In genomic region chr8:11311681-11312348, GRCm38 (mm10) we compare ENCODE assay signal across 8 mouse cellular contexts. TPM values are rescaled to one million over a fixed set of nuclear protein-coding genes. Genes with fewer than 3 reads are reported as not detected.
A peak's percentile ranks its signal among the peaks of the same experiment; 100 is the strongest.
DNase-seq lines count a peak whose midpoint lies in the region; ATAC-seq and TF ChIP-seq lines count a peak whose summit lies in the region.

No protein-coding gene starts in this region.

- peaks cover 35% of the 10 kb centered on the region for H3K27me3 ChIP-seq in erythroblast, embryonic 14.5 days (ENCODE audit: control insufficient read depth)
- peaks cover 69% of the 10 kb centered on the region for H3K27me3 ChIP-seq in embryonic facial prominence, embryonic 10.5 days (replicated peaks; ENCODE audit: low read depth, poor library complexity, severe bottlenecking)
- H3K27me3 ChIP-seq in heart, adult 2 months (ENCODE audit: control insufficient read depth, insufficient read depth, low read length), result no peaks in the 10 kb centered on the region

- peak; percentile 84 for TF ChIP-seq EP300 in heart, adult 2 months (IDR thresholded peaks at IDR 0.05; ENCODE audit: insufficient read depth, low read depth, low read length)

- H3K79me2 ChIP-seq in heart, adult 2 months (replicated peaks; ENCODE audit: control insufficient read depth, insufficient read depth, low read length), result peaks cover 9% of the 10 kb centered on the region

- H3K36me3 ChIP-seq in erythroblast, embryonic 14.5 days (ENCODE audit: control insufficient read depth), result no peaks in the 10 kb centered on the region
- H3K36me3 ChIP-seq in embryonic facial prominence, embryonic 10.5 days (replicated peaks), result peaks cover 30% of the 10 kb centered on the region
- H3K36me3 ChIP-seq in heart, adult 2 months (ENCODE audit: control insufficient read depth, insufficient read depth, low read length), result peaks cover 12% of the 10 kb centered on the region

- H3K4me1 ChIP-seq in erythroblast, embryonic 14.5 days (ENCODE audit: control insufficient read depth), result no peaks in the 10 kb centered on the region
- peaks cover 95% of the 10 kb centered on the region for H3K4me1 ChIP-seq in embryonic facial prominence, embryonic 10.5 days
- H3K4me1 ChIP-seq in heart, adult 2 months (ENCODE audit: control insufficient read depth, insufficient read depth, low read length), result peaks cover 34% of the 10 kb centered on the region

- intact Hi-C loops in heart, adult 2 months (cut with DNase I), result loop anchor here (2.0 kb wide), 4 partner anchors 25 to 81 kb away; no protein-coding TSS in a partner anchor

- no peaks in the 10 kb centered on the region for H3K9me3 ChIP-seq in erythroblast, embryonic 14.5 days (ENCODE audit: control insufficient read depth, low read length)
- H3K9me3 ChIP-seq in embryonic facial prominence, embryonic 10.5 days, result no peaks in the 10 kb centered on the region

- no peak for ATAC-seq in erythroblast, adult 5-6 weeks (replicated peaks; ENCODE audit: low FRiP score, poor library complexity, severe bottlenecking)

- peak; percentile 58 for TF ChIP-seq POLR2A in heart, adult 2 months (IDR thresholded peaks at IDR 0.05; ENCODE audit: insufficient read depth, low read depth, low read length)

- peak overlapping the region; percentile 97 for H3K27ac ChIP-seq in embryonic facial prominence, embryonic 10.5 days (replicated peaks)
- peak overlapping the region; percentile 100 for H3K27ac ChIP-seq in heart, adult 2 months

- WGBS in embryonic facial prominence, embryonic 10.5 days, result under 1% methylated on average over 34 of the region's 34 CpGs
- 3% methylated on average over 34 of the region's 34 CpGs for WGBS in heart, adult 2 months

- 0 out of 2 replicates have a peak, but pooled peaks have one; percentile 17 for TF ChIP-seq CTCF in heart, adult 2 months (IDR thresholded peaks at IDR 0.05)

- peak; percentile 62 for DNase-seq in embryonic facial prominence, embryonic 10.5 days (ENCODE audit: low spot score)
- DNase-seq in heart, adult 2 months, result peak; percentile 76 to 86
- peak; percentile 59 for DNase-seq in kidney, adult 11 months
- peak; percentile 56 to 70 for DNase-seq in lung, adult 18-20 months
- peak; percentile 41 for DNase-seq in ovary, postnatal 36 days (ENCODE audit: low spot score)
- DNase-seq in MN1 (ENCODE audit: low spot score), result no peak

- H3K4me3 ChIP-seq in erythroblast, embryonic 14.5 days (replicated peaks), result peak overlapping the region; percentile 45
- peak overlapping the region; percentile 88 for H3K4me3 ChIP-seq in embryonic facial prominence, embryonic 10.5 days
- H3K4me3 ChIP-seq in heart, adult 2 months, result peak overlapping the region; percentile 99

- H3K9ac ChIP-seq in heart, adult 2 months (ENCODE audit: low read depth, low read length), result peak overlapping the region; percentile 98

RNA-seq across cellular contexts. Expression of gene Col4a2, which starts 0.8 kb away (rescaled TPM):
- polyA plus RNA-seq in erythroblast, embryonic 14.5 days (2012), result 0.14 and 0.21 TPM in 2 replicates
- total RNA-seq in erythroblast, adult 5-6 weeks (2015; ENCODE audit: low replicate concordance), result not detected in 2 replicates
- total RNA-seq in erythroblast, adult 5-6 weeks (2017; ENCODE audit: low replicate concordance), result 0.42 TPM in 1 of 2 replicates, not detected in the other
- 51.8 and 54.7 TPM in 2 replicates for polyA plus RNA-seq in embryonic facial prominence, embryonic 10.5 days (2016; fragmentation: Nextera tagmentation; extraction: Ambion mirVana)
- total RNA-seq in heart, adult 2 months (2021), result 100 to 1,000 TPM; 139 to 172 TPM
- 104 and 139 TPM in 2 replicates for polyA plus RNA-seq in heart, adult 2 months (2012; rRNA removed)

RNA-seq across cellular contexts. Expression of gene Col4a1, which starts 0.8 kb away (rescaled TPM):
- polyA plus RNA-seq in erythroblast, embryonic 14.5 days (2012), result 0.18 and 0.24 TPM in 2 replicates
- total RNA-seq in erythroblast, adult 5-6 weeks (2015; ENCODE audit: low replicate concordance), result 0.38 TPM in 1 of 2 replicates, not detected in the other
- total RNA-seq in erythroblast, adult 5-6 weeks (2017; ENCODE audit: low replicate concordance), result 0.34 and 0.42 TPM in 2 replicates
- 128 and 138 TPM in 2 replicates for polyA plus RNA-seq in embryonic facial prominence, embryonic 10.5 days (2016; fragmentation: Nextera tagmentation; extraction: Ambion mirVana)
- 100 to 1,000 TPM; 221 to 311 TPM for total RNA-seq in heart, adult 2 months (2021)
- polyA plus RNA-seq in heart, adult 2 months (2012; rRNA removed), result 258 and 384 TPM in 2 replicates

Comparison
In these comparisons a context has a peak if more than half of its experiments do, and no peak if none do; other contexts are left out.
1. H3K4me3 ChIP-seq: peak in every context shown above with its lines; median percentile 99 in heart, adult 2 months; 88 in embryonic facial prominence, embryonic 10.5 days; 45 in erythroblast, embryonic 14.5 days.
2. RNA of gene Col4a2, which starts 0.8 kb away (polyA plus RNA-seq): 104 to 139 TPM in heart, adult 2 months and 51.8 to 54.7 TPM in embryonic facial prominence, embryonic 10.5 days; 0.14 to 0.21 TPM in erythroblast, embryonic 14.5 days; every median in the first group is over 10 times any median in the second.
3. RNA of gene Col4a1, which starts 0.8 kb away (polyA plus RNA-seq): 258 to 384 TPM in heart, adult 2 months and 128 to 138 TPM in embryonic facial prominence, embryonic 10.5 days; 0.18 to 0.24 TPM in erythroblast, embryonic 14.5 days; every median in the first group is over 100 times any median in the second.